Mouse (Mus musculus): ENCODE measurements at regions not wholly inside any gene's neighbourhood (a gene's known extent, or its start where the extent isn't known, plus 50 kb on each side); places are given as distances from the start of the nearest gene placed in this dataset.

- H3K9me3 ChIP-seq (ENCODE audit: low read length) = 0 out of 2 replicates have a peak, but pooled peaks cover 3% of the 10 kb centered on the region
- no peak overlapping the region for H3K4me3 ChIP-seq (ENCODE audit: low read depth, low read length)
- H3K27ac ChIP-seq (ENCODE audit: low read depth, low read length) = no peak overlapping the region
- no peaks in the 10 kb centered on the region for H3K27me3 ChIP-seq (ENCODE audit: insufficient read depth, low read length)
- no peak for ATAC-seq
- no peaks in the 10 kb centered on the region for H3K36me3 ChIP-seq (ENCODE audit: insufficient read depth)
- DNase-seq = no peak
- H3K9ac ChIP-seq = no peak overlapping the region
- TF ChIP-seq CTCF (IDR thresholded peaks at IDR 0.05; ENCODE audit: low read depth) = no peak
- H3K4me2 ChIP-seq (ENCODE audit: low read depth) = no peak overlapping the region
- H3K4me1 ChIP-seq (ENCODE audit: insufficient read depth) = 0 out of 2 replicates have a peak, but pooled peaks cover 6% of the 10 kb centered on the region
- 81% methylated on average over 7 of the region's 7 CpGs for WGBS
Observed at GRCm38 (mm10) chr2:72588814-72589213, 112.9 kb downstream of the Cdca7 start.

GRCm38 (mm10) chr2:72592011-72592410 lies 116.1 kb downstream of the Cdca7 start:
- no peak for DNase-seq
- ATAC-seq = no peak; the same call in 1 of the 2 replicates
- Histone ChIP-seq H3K9ac (no peak overlapping the region), H3K36me3 (ENCODE audit: insufficient read depth) (no peaks in the 10 kb centered on the region), H3K27me3 (ENCODE audit: insufficient read depth, low read length) (no peaks in the 10 kb centered on the region), H3K9me3 (ENCODE audit: low read length) (no peaks in the 10 kb centered on the region), H3K4me3 (ENCODE audit: low read depth, low read length) (no peak overlapping the region), H3K4me2 (ENCODE audit: low read depth) (no peak overlapping the region), H3K4me1 (ENCODE audit: insufficient read depth) (0 out of 2 replicates have a peak, but pooled peaks cover 6% of the 10 kb centered on the region), H3K27ac (ENCODE audit: low read depth, low read length) (no peak overlapping the region)
- 17% methylated on average over 3 of the region's 3 CpGs for WGBS
- TF ChIP-seq CTCF (IDR thresholded peaks at IDR 0.05; ENCODE audit: low read depth) = no peak

- WGBS = 47% methylated on average over 14 of the region's 14 CpGs
- peaks cover 12% of the 10 kb centered on the region for H3K4me1 ChIP-seq (ENCODE audit: insufficient read depth)
- no peak overlapping the region for H3K27ac ChIP-seq (ENCODE audit: low read depth, low read length)
- H3K9ac ChIP-seq = no peak overlapping the region
- H3K4me3 ChIP-seq (ENCODE audit: low read depth, low read length) = no peak overlapping the region
- no peaks in the 10 kb centered on the region for H3K9me3 ChIP-seq (ENCODE audit: low read length)
- H3K4me2 ChIP-seq (ENCODE audit: low read depth) = no peak overlapping the region
- H3K36me3 ChIP-seq (ENCODE audit: insufficient read depth) = no peaks in the 10 kb centered on the region
- no peak for ATAC-seq
- no peak for TF ChIP-seq CTCF (IDR thresholded peaks at IDR 0.05; ENCODE audit: low read depth)
- DNase-seq = peak; percentile 41
- no peaks in the 10 kb centered on the region for H3K27me3 ChIP-seq (ENCODE audit: insufficient read depth, low read length)
Observed at GRCm38 (mm10) chr2:72596994-72597925, 121.3 kb downstream of the Cdca7 start.

- no peaks in the 10 kb centered on the region for H3K36me3 ChIP-seq (ENCODE audit: insufficient read depth)
- 18% methylated on average over 9 of the region's 9 CpGs for WGBS
- no peaks in the 10 kb centered on the region for H3K9me3 ChIP-seq (ENCODE audit: low read length)
- no peak overlapping the region for H3K9ac ChIP-seq
- ATAC-seq = peak; percentile 69; the same call in 1 of the 2 replicates
- H3K4me3 ChIP-seq (ENCODE audit: low read depth, low read length) = no peak overlapping the region
- DNase-seq = no peak
- no peak for TF ChIP-seq CTCF (IDR thresholded peaks at IDR 0.05; ENCODE audit: low read depth)
- H3K27ac ChIP-seq (ENCODE audit: low read depth, low read length) = no peak overlapping the region
- no peaks in the 10 kb centered on the region for H3K27me3 ChIP-seq (ENCODE audit: insufficient read depth, low read length)
- H3K4me2 ChIP-seq (ENCODE audit: low read depth) = no peak overlapping the region
- peaks cover 12% of the 10 kb centered on the region for H3K4me1 ChIP-seq (ENCODE audit: insufficient read depth)
Observed at GRCm38 (mm10) chr2:72597941-72598340, 122.0 kb downstream of the Cdca7 start.

- ATAC-seq (peak; percentile 29; the same call in 1 of the 2 replicates), DNase-seq (no peak)
- Histone ChIP-seq H3K4me1 (ENCODE audit: insufficient read depth) (peaks cover 12% of the 10 kb centered on the region), H3K27me3 (ENCODE audit: insufficient read depth, low read length) (no peaks in the 10 kb centered on the region), H3K4me2 (ENCODE audit: low read depth) (no peak overlapping the region), H3K4me3 (ENCODE audit: low read depth, low read length) (no peak overlapping the region), H3K36me3 (ENCODE audit: insufficient read depth) (no peaks in the 10 kb centered on the region), H3K9ac (no peak overlapping the region), H3K9me3 (ENCODE audit: low read length) (no peaks in the 10 kb centered on the region), H3K27ac (ENCODE audit: low read depth, low read length) (no peak overlapping the region)
- no peak for TF ChIP-seq CTCF (IDR thresholded peaks at IDR 0.05; ENCODE audit: low read depth)
Observed at GRCm38 (mm10) chr2:72600723-72601122, 124.8 kb downstream of the Cdca7 start.

- H3K36me3 ChIP-seq (ENCODE audit: insufficient read depth) = no peaks in the 10 kb centered on the region
- H3K4me3 ChIP-seq (ENCODE audit: low read depth, low read length) = no peak overlapping the region
- no peaks in the 10 kb centered on the region for H3K9me3 ChIP-seq (ENCODE audit: low read length)
- no peak overlapping the region for H3K9ac ChIP-seq
- no peak overlapping the region for H3K27ac ChIP-seq (ENCODE audit: low read depth, low read length)
- ATAC-seq (no peak), DNase-seq (no peak)
- peaks cover 12% of the 10 kb centered on the region for H3K4me1 ChIP-seq (ENCODE audit: insufficient read depth)
- H3K4me2 ChIP-seq (ENCODE audit: low read depth) = no peak overlapping the region
- no peak for TF ChIP-seq CTCF (IDR thresholded peaks at IDR 0.05; ENCODE audit: low read depth)
- H3K27me3 ChIP-seq (ENCODE audit: insufficient read depth, low read length) = no peaks in the 10 kb centered on the region
- 70% methylated on average over 1 of the region's 1 CpGs for WGBS
Observed at GRCm38 (mm10) chr2:72602152-72602551, 126.2 kb downstream of the Cdca7 start.

- DNase-seq (no peak), ATAC-seq (no peak)
- no peak overlapping the region for H3K9ac ChIP-seq
- no peak for TF ChIP-seq CTCF (IDR thresholded peaks at IDR 0.05; ENCODE audit: low read depth)
- H3K4me1 ChIP-seq (ENCODE audit: insufficient read depth) = no peaks in the 10 kb centered on the region
- no peaks in the 10 kb centered on the region for H3K36me3 ChIP-seq (ENCODE audit: insufficient read depth)
- no peak overlapping the region for H3K4me3 ChIP-seq (ENCODE audit: low read depth, low read length)
- H3K9me3 ChIP-seq (ENCODE audit: low read length) = no peaks in the 10 kb centered on the region; the same call in 1 of the 2 replicates
- no peak overlapping the region for H3K27ac ChIP-seq (ENCODE audit: low read depth, low read length)
- WGBS = 89% methylated on average over 3 of the region's 3 CpGs
- H3K4me2 ChIP-seq (ENCODE audit: low read depth) = no peak overlapping the region
- no peaks in the 10 kb centered on the region for H3K27me3 ChIP-seq (ENCODE audit: insufficient read depth, low read length)
Observed at GRCm38 (mm10) chr2:72612221-72612620, 136.3 kb downstream of the Cdca7 start.
